Mouse (Mus musculus) intestine, embryonic 14.5 days (tissue): Measurements from ENCODE around the gene Clstn1. TPM values are rescaled to one million over a fixed set of nuclear protein-coding genes. Genes with fewer than 3 reads are reported as not detected.

Source experiments
- ATAC-seq: fragments of 200-750 bp; cut with Nextera tagmentation; replicated peaks from 2 replicates; pipeline ENCODE4 v1.8.0; 2017; ENCODE audit warnings: low read depth, moderate number of reproducible peaks, moderate TSS enrichment, moderate library complexity; ENCODE audit not compliant: low FRiP score, low TSS enrichment
- DNase-seq: peaks from one replicate; pipeline ENCODE4 v3.0.0-alpha.2; 2018; ENCODE audit warnings: low spot score
- H3K27ac ChIP-seq: fragments of 300-500 bp; sonication (generic); 2 replicates; pipeline ENCODE4 v1.5.1; 2014; ENCODE audit warnings: low read depth, mild to moderate bottlenecking, control low read depth
- H3K27me3 ChIP-seq: fragments of 300-500 bp; sonication (generic); replicated peaks from 2 replicates; pipeline ENCODE4 v1.6.1; 2014; ENCODE audit warnings: low read length, control low read depth; ENCODE audit not compliant: control insufficient read depth, insufficient read depth
- H3K36me3 ChIP-seq: fragments of 300-500 bp; sonication (generic); 2 replicates; pipeline ENCODE4 v1.6.1; 2014; ENCODE audit warnings: low read length, control low read depth; ENCODE audit not compliant: control insufficient read depth, insufficient read depth
- H3K4me1 ChIP-seq: fragments of 300-500 bp; sonication (generic); replicated peaks from 2 replicates; pipeline ENCODE4 v1.6.1; 2014; ENCODE audit warnings: low read length, control low read depth, mixed read lengths; ENCODE audit not compliant: control insufficient read depth, insufficient read depth
- H3K4me2 ChIP-seq: fragments of 300-500 bp; sonication (generic); 2 replicates; pipeline ENCODE4 v1.6.1; 2014; ENCODE audit warnings: low read length
- H3K4me3 ChIP-seq: fragments of 300-500 bp; sonication (generic); 2 replicates; pipeline ENCODE4 v1.5.1; 2014; ENCODE audit warnings: low read depth, low read length, control low read depth, mixed read lengths
- H3K9ac ChIP-seq: fragments of 300-500 bp; sonication (generic); 2 replicates; pipeline ENCODE4 v1.6.1; 2014; ENCODE audit warnings: mild to moderate bottlenecking, low read length
- H3K9me3 ChIP-seq: fragments of 300-500 bp; sonication (generic); 2 replicates; pipeline ENCODE4 v1.6.1; 2016; ENCODE audit warnings: low read length, control low read depth; ENCODE audit not compliant: control insufficient read depth
- WGBS: fragments of 180-500 bp; shearing (Covaris S2); extraction: QIAGEN DNeasy Blood & Tissue Kit; methylation state at CpG from one replicate; pipeline ENCODE4 v1.1.7; 2014; 5-methylcytosine and 5-hydroxymethylcytosine counted together
- polyA plus RNA-seq: library from polyadenylated mRNA; unstranded; fragments of >200 nt; fragmentation: Nextera tagmentation; extraction: Ambion mirVana; gene quantifications from 2 replicates; pipeline ENCODE4 v1.2.1, GENCODE M21; 2014

Clstn1 gene
- polyA plus RNA-seq, 1 experiment from 2014 or later = 30.8 TPM

GRCm38 (mm10) chr4:149578831-149579230 lies 7.4 kb upstream of the Clstn1 start:
- ATAC-seq (no peak), DNase-seq (no peak)
- Histone ChIP-seq H3K9ac (no peak overlapping the region), H3K36me3 (no peaks in the 10 kb centered on the region), H3K4me3 (no peak overlapping the region), H3K4me1 (no peaks in the 10 kb centered on the region), H3K9me3 (no peaks in the 10 kb centered on the region), H3K4me2 (no peak overlapping the region), H3K27ac (no peak overlapping the region), H3K27me3 (no peaks in the 10 kb centered on the region)
- WGBS = 64% methylated on average over 7 of the region's 7 CpGs

GRCm38 (mm10) chr4:149585236-149585635 lies 1.0 kb upstream of the Clstn1 start:
- Histone ChIP-seq H3K27me3 (peaks cover 37% of the 10 kb centered on the region), H3K4me2 (no peak overlapping the region; the same call in 1 of the 2 replicates), H3K9me3 (no peaks in the 10 kb centered on the region), H3K36me3 (no peaks in the 10 kb centered on the region), H3K4me1 (peaks cover 9% of the 10 kb centered on the region; the same call in 1 of the 2 replicates), H3K27ac (no peak overlapping the region), H3K4me3 (no peak overlapping the region), H3K9ac (no peak overlapping the region)
- no peak for DNase-seq
- 76% methylated on average over 8 of the region's 8 CpGs for WGBS
- ATAC-seq = no peak

GRCm38 (mm10) chr4:149586783-149587595 lies 721 bp downstream of the Clstn1 start:
- peak; percentile 55 for ATAC-seq
- Histone ChIP-seq H3K36me3 (no peaks in the 10 kb centered on the region), H3K27me3 (peaks cover 37% of the 10 kb centered on the region), H3K9ac (peak overlapping the region; percentile 78), H3K4me1 (peaks cover 9% of the 10 kb centered on the region; the same call in 1 of the 2 replicates), H3K4me2 (peak overlapping the region; percentile 99), H3K9me3 (no peaks in the 10 kb centered on the region), H3K27ac (no peak overlapping the region), H3K4me3 (peak overlapping the region; percentile 85)
- under 1% methylated on average over 72 of the region's 72 CpGs for WGBS
- peak; percentile 77 for DNase-seq

- Histone ChIP-seq H3K4me1 (peaks cover 13% of the 10 kb centered on the region; the same call in 1 of the 2 replicates), H3K36me3 (no peaks in the 10 kb centered on the region), H3K9me3 (no peaks in the 10 kb centered on the region), H3K27ac (no peak overlapping the region), H3K4me3 (peak overlapping the region; percentile 85), H3K4me2 (peak overlapping the region; percentile 99), H3K9ac (peak overlapping the region; percentile 78), H3K27me3 (peaks cover 37% of the 10 kb centered on the region)
- ATAC-seq (no peak), DNase-seq (peak; percentile 69)
- WGBS = 6% methylated on average over 24 of the region's 24 CpGs
These were observed 1.4 kb downstream of the Clstn1 start for GRCm38 (mm10) chr4:149587596-149588168.

GRCm38 (mm10) chr4:149590200-149590599 lies 3.9 kb downstream of the Clstn1 start:
- Histone ChIP-seq H3K9ac (no peak overlapping the region), H3K36me3 (no peaks in the 10 kb centered on the region), H3K9me3 (no peaks in the 10 kb centered on the region), H3K4me3 (no peak overlapping the region), H3K27me3 (peaks cover 28% of the 10 kb centered on the region), H3K27ac (no peak overlapping the region), H3K4me2 (no peak overlapping the region), H3K4me1 (peaks cover 15% of the 10 kb centered on the region; the same call in 1 of the 2 replicates)
- no peak for DNase-seq
- 84% methylated on average over 1 of the region's 1 CpGs for WGBS
- ATAC-seq = no peak

- no peaks in the 10 kb centered on the region for H3K36me3 ChIP-seq
- H3K27me3 ChIP-seq = peaks cover 21% of the 10 kb centered on the region; the same call in 1 of the 2 replicates
- H3K4me3 ChIP-seq = no peak overlapping the region
- peaks cover 15% of the 10 kb centered on the region; the same call in 1 of the 2 replicates for H3K4me1 ChIP-seq
- ATAC-seq (no peak), DNase-seq (no peak)
- no peak overlapping the region for H3K4me2 ChIP-seq
- WGBS = 89% methylated on average over 2 of the region's 2 CpGs
- H3K9ac ChIP-seq = no peak overlapping the region
- no peak overlapping the region for H3K27ac ChIP-seq
- no peaks in the 10 kb centered on the region for H3K9me3 ChIP-seq
These were observed 5.2 kb downstream of the Clstn1 start for GRCm38 (mm10) chr4:149591486-149591885.

GRCm38 (mm10) chr4:149594913-149595581 lies 8.8 kb downstream of the Clstn1 start:
- no peak overlapping the region for H3K4me2 ChIP-seq
- H3K27me3 ChIP-seq = no peaks in the 10 kb centered on the region
- no peaks in the 10 kb centered on the region for H3K36me3 ChIP-seq
- H3K4me3 ChIP-seq = no peak overlapping the region
- no peak overlapping the region for H3K27ac ChIP-seq
- ATAC-seq (no peak), DNase-seq (no peak)
- H3K4me1 ChIP-seq = peaks cover 6% of the 10 kb centered on the region; the same call in 1 of the 2 replicates
- no peak overlapping the region for H3K9ac ChIP-seq
- H3K9me3 ChIP-seq = no peaks in the 10 kb centered on the region
- 79% methylated on average over 9 of the region's 9 CpGs for WGBS

GRCm38 (mm10) chr4:149597641-149598208 lies 11.5 kb downstream of the Clstn1 start:
- Histone ChIP-seq H3K9me3 (no peaks in the 10 kb centered on the region), H3K36me3 (no peaks in the 10 kb centered on the region), H3K27ac (no peak overlapping the region), H3K9ac (no peak overlapping the region), H3K27me3 (no peaks in the 10 kb centered on the region), H3K4me1 (peaks cover 13% of the 10 kb centered on the region), H3K4me3 (no peak overlapping the region), H3K4me2 (no peak overlapping the region)
- no peak for DNase-seq
- no peak for ATAC-seq
- WGBS = 82% methylated on average over 12 of the region's 12 CpGs
